Mouse (Mus musculus): ENCODE data around the gene Trpv3. TPM values are rescaled to one million over a fixed set of nuclear protein-coding genes. Genes with fewer than 3 reads are reported as not detected.

The Trpv3 gene
- polyA plus RNA-seq, 1 experiment from 2014 or later: 0.31 TPM

Other genes starting within 250 kb of the Trpv3 start
- 31.9 and 33.6 TPM in 2 replicates for gene Camkk1, start 248.4 kb upstream of the Trpv3 start, polyA plus RNA-seq (2015; fragmentation: Nextera tagmentation; extraction: Ambion mirVana)
- gene Ncbp3, start 219.6 kb upstream of the Trpv3 start, polyA plus RNA-seq (2015; fragmentation: Nextera tagmentation; extraction: Ambion mirVana): 9.8 and 12.1 TPM in 2 replicates
- 0.24 and 0.25 TPM in 2 replicates for gene Itgae, start 176.8 kb upstream of the Trpv3 start, polyA plus RNA-seq (2015; fragmentation: Nextera tagmentation; extraction: Ambion mirVana)
- gene Haspin, start 129.1 kb upstream of the Trpv3 start, polyA plus RNA-seq (2015; fragmentation: Nextera tagmentation; extraction: Ambion mirVana): 1.6 and 2.1 TPM in 2 replicates
- gene P2rx5, start 107.0 kb upstream of the Trpv3 start, polyA plus RNA-seq (2015; fragmentation: Nextera tagmentation; extraction: Ambion mirVana): 0.29 and 0.42 TPM in 2 replicates
- 127 and 133 TPM in 2 replicates for gene Emc6, start 90.4 kb upstream of the Trpv3 start, polyA plus RNA-seq (2015; fragmentation: Nextera tagmentation; extraction: Ambion mirVana)
- 132 and 145 TPM in 2 replicates for gene Tax1bp3, start 90.3 kb upstream of the Trpv3 start, polyA plus RNA-seq (2015; fragmentation: Nextera tagmentation; extraction: Ambion mirVana)
- 18.6 and 20.1 TPM in 2 replicates for gene Ctns, start 68.3 kb upstream of the Trpv3 start, polyA plus RNA-seq (2015; fragmentation: Nextera tagmentation; extraction: Ambion mirVana)
- 2.1 and 2.4 TPM in 2 replicates for gene Shpk, start 67.9 kb upstream of the Trpv3 start, polyA plus RNA-seq (2015; fragmentation: Nextera tagmentation; extraction: Ambion mirVana)
- 0.20 and 0.38 TPM in 2 replicates for gene Trpv1, start 33.1 kb upstream of the Trpv3 start, polyA plus RNA-seq (2015; fragmentation: Nextera tagmentation; extraction: Ambion mirVana)
- 0.67 and 1.8 TPM in 2 replicates for gene Aspa, start 62.2 kb downstream of the Trpv3 start, polyA plus RNA-seq (2015; fragmentation: Nextera tagmentation; extraction: Ambion mirVana)
- not detected in 2 replicates for gene Gm49340, start 62.4 kb downstream of the Trpv3 start, polyA plus RNA-seq (2015; fragmentation: Nextera tagmentation; extraction: Ambion mirVana)
- gene Spata22, start 62.4 kb downstream of the Trpv3 start, polyA plus RNA-seq (2015; fragmentation: Nextera tagmentation; extraction: Ambion mirVana): 0.29 TPM in 1 of 2 replicates, not detected in the other
- not detected in 2 replicates for gene Olfr20, start 83.4 kb downstream of the Trpv3 start, polyA plus RNA-seq (2015; fragmentation: Nextera tagmentation; extraction: Ambion mirVana)
- not detected in 2 replicates for gene Olfr376, start 103.9 kb downstream of the Trpv3 start, polyA plus RNA-seq (2015; fragmentation: Nextera tagmentation; extraction: Ambion mirVana)
- not detected in 2 replicates for gene Olfr1, start 132.2 kb downstream of the Trpv3 start, polyA plus RNA-seq (2015; fragmentation: Nextera tagmentation; extraction: Ambion mirVana)
- gene Olfr378, start 161.1 kb downstream of the Trpv3 start, polyA plus RNA-seq (2015; fragmentation: Nextera tagmentation; extraction: Ambion mirVana): not detected in 2 replicates
- gene Olfr380, start 190.1 kb downstream of the Trpv3 start, polyA plus RNA-seq (2015; fragmentation: Nextera tagmentation; extraction: Ambion mirVana): not detected in 2 replicates
- gene Olfr381, start 224.2 kb downstream of the Trpv3 start, polyA plus RNA-seq (2015; fragmentation: Nextera tagmentation; extraction: Ambion mirVana): not detected in 2 replicates
- not detected in 2 replicates for gene Olfr382, start 249.8 kb downstream of the Trpv3 start, polyA plus RNA-seq (2015; fragmentation: Nextera tagmentation; extraction: Ambion mirVana)

All from midbrain, embryonic 16.5 days (tissue).